8 mouse cellular contexts compared by ENCODE assay signal in the genomic region with DNA sequence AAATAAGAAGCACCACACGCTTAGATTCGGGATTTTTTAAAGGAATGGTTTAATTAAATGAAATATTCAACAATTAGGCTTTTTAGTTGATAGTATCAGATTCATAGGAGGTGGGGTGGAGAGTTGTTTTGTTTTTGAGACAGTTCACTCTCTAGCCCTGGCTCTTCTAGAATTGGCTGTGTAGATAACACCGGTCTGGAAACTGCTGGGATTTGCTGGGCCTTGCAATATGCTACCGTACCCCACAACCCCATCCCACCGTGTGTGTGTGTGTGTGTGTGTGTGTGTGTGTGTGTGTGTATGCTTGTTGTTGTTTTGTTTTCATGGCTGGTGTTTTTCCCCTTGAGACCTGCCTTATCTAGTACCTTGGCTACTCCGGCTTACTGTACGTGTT. TPM values are rescaled to one million over a fixed set of nuclear protein-coding genes. Genes with fewer than 3 reads are reported as not detected.
DNase-seq lines count a peak whose midpoint lies in the region; ATAC-seq and TF ChIP-seq lines count a peak whose summit lies in the region.
"Had no signal": no experiment of that assay in that cellular context is flagged by ENCODE, and none has a peak within 500 bp of the region (broad histone marks: within the 10 kb centered on the region; RNA-seq: fewer than 3 reads in every experiment).

No protein-coding gene starts in this region.

- H3K4me1 ChIP-seq in forebrain, embryonic 12.5 days: peaks cover 11% of the 10 kb centered on the region
- peaks cover 10% of the 10 kb centered on the region for H3K4me1 ChIP-seq in limb, embryonic 10.5 days
- H3K4me1 ChIP-seq in stomach, embryonic 14.5 days (ENCODE audit: control insufficient read depth, insufficient read depth, low read length): no peaks in the 10 kb centered on the region

- ATAC-seq in forebrain, embryonic 12.5 days (ENCODE audit: low FRiP score): peak; percentile 69
- no peak for ATAC-seq in stomach, embryonic 14.5 days (ENCODE audit: insufficient number of reproducible peaks, insufficient read depth, low FRiP score, low read depth)

- DNase-seq in layer of hippocampus, adult 2 months (ENCODE audit: low spot score in 2 of 2): no peak
- no peak for DNase-seq in layer of hippocampus, adult 18-20 months (ENCODE audit: low spot score in 2 of 2)
- DNase-seq in limb, embryonic 10.5 days (ENCODE audit: low spot score): no peak
- DNase-seq in thymus, postnatal 36 days: no peak
- no peak for DNase-seq in ovary, postnatal 14 days (ENCODE audit: low spot score)
- DNase-seq: thymus, postnatal 25 days had no signal

- no peaks in the 10 kb centered on the region for H3K9me3 ChIP-seq in forebrain, embryonic 12.5 days
- H3K9me3 ChIP-seq in limb, embryonic 10.5 days (replicated peaks): no peaks in the 10 kb centered on the region
- H3K9me3 ChIP-seq in stomach, embryonic 14.5 days (ENCODE audit: control insufficient read depth, low read depth, low read length): no peaks in the 10 kb centered on the region

- 36% methylated on average over 7 of the region's 7 CpGs for WGBS in forebrain, embryonic 12.5 days
- WGBS in limb, embryonic 10.5 days: 44% methylated on average over 7 of the region's 7 CpGs
- WGBS in stomach, embryonic 14.5 days: 54% methylated on average over 7 of the region's 7 CpGs

- H3K27ac ChIP-seq in layer of hippocampus, adult 2 months: no peak overlapping the region
- H3K27ac ChIP-seq in forebrain, embryonic 12.5 days: peak overlapping the region; percentile 33; the same call in 1 of the 2 replicates
- no peak overlapping the region for H3K27ac ChIP-seq in limb, embryonic 10.5 days
- no peak overlapping the region for H3K27ac ChIP-seq in stomach, embryonic 14.5 days (ENCODE audit: low read length)

- TF ChIP-seq CTCF in layer of hippocampus, adult 2 months (conservative IDR thresholded peaks at IDR 0.05): no peak

- no peaks in the 10 kb centered on the region for H3K36me3 ChIP-seq in forebrain, embryonic 12.5 days (replicated peaks)
- H3K36me3 ChIP-seq in limb, embryonic 10.5 days: no peaks in the 10 kb centered on the region
- H3K36me3 ChIP-seq in stomach, embryonic 14.5 days (ENCODE audit: control insufficient read depth, insufficient read depth, low read length): no peaks in the 10 kb centered on the region

- H3K4me2 ChIP-seq in forebrain, embryonic 12.5 days: peak overlapping the region; percentile 53
- H3K4me2 ChIP-seq in stomach, embryonic 14.5 days (replicated peaks; ENCODE audit: low read depth, low read length): peak overlapping the region; percentile 37

- H3K27me3 ChIP-seq in forebrain, embryonic 12.5 days: no peaks in the 10 kb centered on the region
- no peaks in the 10 kb centered on the region for H3K27me3 ChIP-seq in limb, embryonic 10.5 days (ENCODE audit: low read depth, poor library complexity, severe bottlenecking)
- no peaks in the 10 kb centered on the region for H3K27me3 ChIP-seq in stomach, embryonic 14.5 days (ENCODE audit: control insufficient read depth, insufficient read depth, low read length)

- H3K9ac ChIP-seq in forebrain, embryonic 12.5 days: 0 out of 2 replicates have a peak overlapping the region, but pooled peaks have one; percentile 3
- H3K9ac ChIP-seq in stomach, embryonic 14.5 days (replicated peaks; ENCODE audit: low read depth, low read length): no peak overlapping the region

- peak overlapping the region; percentile 51 for H3K4me3 ChIP-seq in layer of hippocampus, adult 2 months
- peak overlapping the region; percentile 33 for H3K4me3 ChIP-seq in forebrain, embryonic 12.5 days (replicated peaks)
- peak overlapping the region; percentile 44 for H3K4me3 ChIP-seq in limb, embryonic 10.5 days
- H3K4me3 ChIP-seq in stomach, embryonic 14.5 days (ENCODE audit: low read depth, low read length): no peak overlapping the region; the same call in 1 of the 2 replicates

RNA-seq across cellular contexts. Expression of a gene that starts 14.8 kb away (rescaled TPM):
- 100 to 1,000 TPM; 215 to 218 TPM for total RNA-seq in layer of hippocampus, adult 2 months (2021)
- 100 to 1,000 TPM; 204 to 211 TPM for total RNA-seq in layer of hippocampus, adult 18-20 months (2021)
- polyA plus RNA-seq in forebrain, embryonic 12.5 days (2016; fragmentation: Nextera tagmentation; extraction: Ambion mirVana): 488 and 520 TPM in 2 replicates
- polyA plus RNA-seq in limb, embryonic 10.5 days (2016; fragmentation: Nextera tagmentation; extraction: Ambion mirVana): 201 and 237 TPM in 2 replicates
- 137 and 148 TPM in 2 replicates for polyA plus RNA-seq in stomach, embryonic 14.5 days (2014; fragmentation: Nextera tagmentation; extraction: Ambion mirVana)

RNA-seq across cellular contexts. Expression of a gene that starts 24.3 kb away (rescaled TPM):
- total RNA-seq in layer of hippocampus, adult 2 months (2021): 1 to 10 TPM; 4.1 to 5.1 TPM
- 1 to 10 TPM; 4.0 to 6.0 TPM for total RNA-seq in layer of hippocampus, adult 18-20 months (2021)
- polyA plus RNA-seq in forebrain, embryonic 12.5 days (2016; fragmentation: Nextera tagmentation; extraction: Ambion mirVana): 6.0 and 8.3 TPM in 2 replicates
- 2.7 and 3.8 TPM in 2 replicates for polyA plus RNA-seq in limb, embryonic 10.5 days (2016; fragmentation: Nextera tagmentation; extraction: Ambion mirVana)
- 5.2 and 6.5 TPM in 2 replicates for polyA plus RNA-seq in stomach, embryonic 14.5 days (2014; fragmentation: Nextera tagmentation; extraction: Ambion mirVana)
